Mouse (Mus musculus) myocyte (in vitro differentiated cells): Measurements from ENCODE around the gene Slc41a2. TPM values are rescaled to one million over a fixed set of nuclear protein-coding genes. Genes with fewer than 3 reads are reported as not detected.
A peak's percentile ranks its signal among the peaks of the same experiment; 100 is the strongest.
"Not testable (repeated sequence)": the region's sequence is repeated elsewhere in the genome, so short reads cannot be mapped to it uniquely, and the experiment has no call there.

Experiments
- H3K27me3 ChIP-seq: one replicate; pipeline ENCODE4 v1.6.1; 2011; ENCODE audit not compliant: control insufficient read depth, insufficient read depth, insufficient read length
- H3K36me3 ChIP-seq: one replicate; pipeline ENCODE4 v1.6.1; 2011; ENCODE audit not compliant: control insufficient read depth, insufficient read depth
- H3K4me2 ChIP-seq: one replicate; pipeline ENCODE4 v1.6.1; 2011; ENCODE audit warnings: low read depth, control low read depth
- H3K4me3 ChIP-seq: one replicate; pipeline ENCODE4 v1.5.1; 2011; ENCODE audit warnings: mild to moderate bottlenecking, control low read depth, moderate library complexity
- H3K79me2 ChIP-seq: one replicate; pipeline ENCODE4 v1.6.1; 2011; ENCODE audit not compliant: control insufficient read depth, insufficient read depth
- H3ac ChIP-seq: one replicate; pipeline ENCODE4 v1.6.1; 2011; ENCODE audit not compliant: control insufficient read depth, insufficient read length
- CEBPB ChIP-seq: IDR thresholded peaks from 2 replicates; pipeline ENCODE4 v1.6.1; 2011; ENCODE audit warnings: mild to moderate bottlenecking, moderate library complexity; ENCODE audit not compliant: poor library complexity, insufficient read depth, severe bottlenecking
- E2F4 ChIP-seq: IDR thresholded peaks from one replicate; pipeline ENCODE4 v1.6.1; 2011; ENCODE audit warnings: mild to moderate bottlenecking, control low read depth, moderate library complexity; ENCODE audit not compliant: insufficient read depth
- MAX ChIP-seq: IDR thresholded peaks from one replicate; pipeline ENCODE4 v1.6.1; 2011; ENCODE audit warnings: low read depth, mild to moderate bottlenecking, control low read depth
- MYOD1 ChIP-seq, 3 experiments: IDR thresholded peaks; one replicate each; pipeline ENCODE4 v1.6.1; 2011; ENCODE audit warnings: control low read depth in 2 of 3, low read depth in 2 of 3, mild to moderate bottlenecking in 2 of 3, moderate library complexity in 1 of 3; ENCODE audit not compliant: insufficient read length in 2 of 3, control insufficient read depth in 1 of 3
- MYOG ChIP-seq, 3 experiments: IDR thresholded peaks; one replicate each; pipeline ENCODE4 v1.6.1; 2011; ENCODE audit warnings: control low read depth in 2 of 3, low read depth in 2 of 3, mild to moderate bottlenecking in 2 of 3; ENCODE audit not compliant: insufficient read length in 2 of 3, control insufficient read depth in 1 of 3, insufficient read depth in 1 of 3
- POLR2A ChIP-seq: IDR thresholded peaks from one replicate; pipeline ENCODE4 v1.6.1; 2011; ENCODE audit warnings: low read depth, mild to moderate bottlenecking, control low read depth, moderate library complexity; ENCODE audit not compliant: insufficient read length
- POLR2AphosphoS2 ChIP-seq: IDR thresholded peaks from one replicate; pipeline ENCODE4 v1.6.1; 2011; ENCODE audit warnings: low read depth, control low read depth; ENCODE audit not compliant: insufficient read length
- REST ChIP-seq: IDR thresholded peaks from one replicate; pipeline ENCODE4 v1.6.1; 2011; ENCODE audit warnings: mild to moderate bottlenecking, control low read depth, moderate library complexity; ENCODE audit not compliant: insufficient read depth, insufficient read length
- SRF ChIP-seq: IDR thresholded peaks from one replicate; pipeline ENCODE4 v1.6.1; 2011; ENCODE audit warnings: low read depth; ENCODE audit not compliant: control insufficient read depth, insufficient read length
- TCF12 ChIP-seq: IDR thresholded peaks from one replicate; pipeline ENCODE4 v1.6.1; 2011; ENCODE audit warnings: mild to moderate bottlenecking, control low read depth; ENCODE audit not compliant: poor library complexity, insufficient read depth, severe bottlenecking
- TCF3 ChIP-seq: IDR thresholded peaks from one replicate; pipeline ENCODE4 v1.6.1; 2011; ENCODE audit warnings: low read depth, control low read depth; ENCODE audit not compliant: insufficient read length
- USF1 ChIP-seq: IDR thresholded peaks from one replicate; pipeline ENCODE4 v1.6.1; 2011; ENCODE audit warnings: low read depth, mild to moderate bottlenecking, control low read depth, moderate library complexity
- polyA plus RNA-seq: library from polyadenylated mRNA; unstranded; fragments of >200 nt; fragmentation: generic; extraction: Trizol; gene quantifications from one replicate; pipeline ENCODE4 v1.2.1, GENCODE M21; 2012; ENCODE audit warnings: missing spikeins

Gene Slc41a2
- polyA plus RNA-seq, 1 experiment = 5.3 TPM

GRCm38 (mm10) chr10:83359956-83360355 lies 22.3 kb upstream of the Slc41a2 start, which contains the start of gene D10Wsu102e:
Gene D10Wsu102e, plus strand, starts transcription at chr10:83360221.
- peak; percentile 41 for TF ChIP-seq E2F4
- peak in 1 of 3 experiments; percentile 21 for TF ChIP-seq MYOD1 (IDR thresholded peaks at IDR 0.05; ENCODE audit: control insufficient read depth in 1 of 3, insufficient read length in 2 of 3, low read depth in 2 of 3)
- peak; percentile 77 for TF ChIP-seq POLR2A
- peak; percentile 18 for TF ChIP-seq MAX
- no peak for TF ChIP-seq REST
- no peak for TF ChIP-seq TCF12
- peak; percentile 80 for TF ChIP-seq POLR2AphosphoS2
- no peaks in the 10 kb centered on the region for H3K27me3 ChIP-seq
- peaks cover 20% of the 10 kb centered on the region for H3K36me3 ChIP-seq
- H3ac ChIP-seq = peak within 1 kb of the TSS; percentile 61
- H3K79me2 ChIP-seq = peaks cover 22% of the 10 kb centered on the region
- H3K4me3 ChIP-seq = peak within 1 kb of the TSS; percentile 81
- H3K4me2 ChIP-seq = peak within 1 kb of the TSS; percentile 88

DNA sequence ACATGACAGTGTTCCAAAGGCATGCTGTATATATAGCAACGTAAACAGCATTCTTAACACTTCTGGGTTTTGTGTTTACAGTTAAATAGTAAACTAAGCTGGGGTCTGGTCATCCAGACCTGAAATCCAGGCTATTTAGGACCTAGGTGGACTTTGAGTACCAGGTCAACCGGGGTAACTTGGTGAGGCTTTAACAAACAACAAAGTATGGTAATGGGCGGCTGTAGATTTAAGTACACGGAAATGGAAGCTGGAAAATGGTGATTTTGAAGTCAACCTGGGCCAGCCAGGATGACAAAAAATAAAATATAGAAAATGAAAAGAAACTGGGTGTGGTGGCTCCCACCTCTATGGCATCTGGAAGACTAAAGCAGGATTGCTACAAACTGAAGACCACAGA lies 21.8 kb upstream of the Slc41a2 start:
- TF ChIP-seq MYOG (IDR thresholded peaks at IDR 0.05; ENCODE audit: control insufficient read depth in 1 of 3, insufficient read depth in 1 of 3, insufficient read length in 2 of 3, low read depth in 2 of 3) (no peak), TCF12 (no peak), MYOD1 (IDR thresholded peaks at IDR 0.05; ENCODE audit: control insufficient read depth in 1 of 3, insufficient read length in 2 of 3, low read depth in 2 of 3) (no peak), POLR2AphosphoS2 (no peak), TCF3 (no peak), POLR2A (no peak), USF1 (no peak), CEBPB (no peak), MAX (no peak)
- no peaks in the 10 kb centered on the region for H3K27me3 ChIP-seq
- peak overlapping the region; percentile 61 for H3ac ChIP-seq
- peak overlapping the region; percentile 81 for H3K4me3 ChIP-seq
- H3K79me2 ChIP-seq = peaks cover 22% of the 10 kb centered on the region
- H3K4me2 ChIP-seq = peak overlapping the region; percentile 88
- peaks cover 17% of the 10 kb centered on the region for H3K36me3 ChIP-seq

- Histone ChIP-seq H3ac (no peak overlapping the region), H3K36me3 (no peaks in the 10 kb centered on the region), H3K79me2 (peaks cover 11% of the 10 kb centered on the region), H3K27me3 (no peaks in the 10 kb centered on the region), H3K4me3 (no peak overlapping the region), H3K4me2 (no peak overlapping the region)
- TF ChIP-seq MYOD1 (IDR thresholded peaks at IDR 0.05; ENCODE audit: control insufficient read depth in 1 of 3, insufficient read length in 2 of 3, low read depth in 2 of 3) = no peak
- no peak for TF ChIP-seq SRF
These were observed 18.7 kb upstream of the Slc41a2 start for GRCm38 (mm10) chr10:83356416-83356815.

DNA sequence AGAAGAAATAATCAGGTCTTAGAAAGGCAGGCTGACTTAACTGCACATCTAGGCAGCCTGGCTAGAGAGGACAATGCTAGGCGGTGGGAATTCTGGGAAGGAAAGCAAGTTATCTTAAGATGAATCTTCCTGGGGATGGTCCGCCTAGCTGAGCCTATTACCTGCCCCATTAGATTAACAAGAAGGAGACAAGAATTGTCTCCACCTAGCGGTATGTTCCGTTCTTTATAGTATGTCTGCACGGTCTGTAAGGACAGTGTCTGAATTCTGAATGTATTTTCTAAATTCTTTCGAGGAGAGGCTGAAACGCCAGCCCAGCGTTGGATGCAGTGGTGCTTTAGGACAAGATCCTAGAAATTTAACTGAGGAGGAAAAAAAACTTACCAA lies 16.6 kb upstream of the Slc41a2 start:
- no peak for TF ChIP-seq CEBPB
- no peak for TF ChIP-seq MAX
- no peak for TF ChIP-seq TCF3
- no peak for TF ChIP-seq USF1
- no peak for TF ChIP-seq REST
- TF ChIP-seq MYOG (IDR thresholded peaks at IDR 0.05; ENCODE audit: control insufficient read depth in 1 of 3, insufficient read depth in 1 of 3, insufficient read length in 2 of 3, low read depth in 2 of 3) = no peak
- no peak for TF ChIP-seq MYOD1 (IDR thresholded peaks at IDR 0.05; ENCODE audit: control insufficient read depth in 1 of 3, insufficient read length in 2 of 3, low read depth in 2 of 3)
- no peak for TF ChIP-seq POLR2A
- TF ChIP-seq SRF = no peak
- no peak for TF ChIP-seq TCF12
- TF ChIP-seq POLR2AphosphoS2 = no peak
- TF ChIP-seq E2F4 = no peak
- no peak overlapping the region for H3K4me3 ChIP-seq
- peak overlapping the region; percentile 55 for H3K4me2 ChIP-seq
- no peaks in the 10 kb centered on the region for H3K36me3 ChIP-seq
- H3K79me2 ChIP-seq = no peaks in the 10 kb centered on the region
- no peaks in the 10 kb centered on the region for H3K27me3 ChIP-seq
- H3ac ChIP-seq = no peak overlapping the region

DNA sequence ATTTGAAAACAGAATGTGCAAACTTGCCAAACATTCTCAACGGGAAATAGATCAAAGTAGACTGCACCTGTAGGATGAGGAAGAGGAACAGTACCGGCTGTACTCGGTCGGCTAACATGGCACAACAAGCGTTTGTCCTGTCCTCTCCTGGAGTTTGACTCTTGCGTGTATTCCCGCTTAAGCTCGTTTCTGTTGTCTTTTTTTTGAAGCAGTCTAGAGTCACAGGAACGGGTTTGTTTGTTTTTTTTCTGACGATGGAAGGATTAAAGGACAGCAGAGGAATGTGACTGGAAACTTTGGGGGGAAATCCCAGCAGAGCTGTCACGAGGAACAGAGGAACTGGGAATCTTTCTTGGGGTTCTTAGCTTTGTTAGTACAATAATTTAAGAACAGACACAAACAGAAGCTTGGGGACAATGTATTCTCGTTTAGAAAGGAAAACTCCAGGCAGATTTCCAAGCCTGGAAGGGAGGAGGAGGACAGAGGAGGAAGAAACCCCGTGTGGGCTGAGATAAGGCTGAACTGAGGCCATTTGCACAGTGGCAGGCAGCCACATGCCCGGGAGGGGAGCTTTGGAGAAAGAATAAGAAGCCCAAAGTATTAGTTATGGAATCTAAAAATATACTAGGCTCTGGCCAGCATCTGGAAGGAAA lies 16.1 kb upstream of the Slc41a2 start:
- H3K79me2 ChIP-seq = no peaks in the 10 kb centered on the region
- peak overlapping the region; percentile 55 for H3K4me2 ChIP-seq
- no peak for TF ChIP-seq SRF
- TF ChIP-seq REST = no peak
- no peak for TF ChIP-seq USF1
- no peak for TF ChIP-seq MYOG (IDR thresholded peaks at IDR 0.05; ENCODE audit: control insufficient read depth in 1 of 3, insufficient read depth in 1 of 3, insufficient read length in 2 of 3, low read depth in 2 of 3)
- no peak for TF ChIP-seq POLR2AphosphoS2
- TF ChIP-seq E2F4 = no peak
- no peak for TF ChIP-seq CEBPB
- no peak for TF ChIP-seq TCF3
- no peak for TF ChIP-seq POLR2A
- no peak for TF ChIP-seq MAX
- TF ChIP-seq TCF12 = no peak
- no peak for TF ChIP-seq MYOD1 (IDR thresholded peaks at IDR 0.05; ENCODE audit: control insufficient read depth in 1 of 3, insufficient read length in 2 of 3, low read depth in 2 of 3)
- no peaks in the 10 kb centered on the region for H3K27me3 ChIP-seq
- no peaks in the 10 kb centered on the region for H3K36me3 ChIP-seq
- H3ac ChIP-seq = no peak overlapping the region
- H3K4me3 ChIP-seq = no peak overlapping the region

DNA sequence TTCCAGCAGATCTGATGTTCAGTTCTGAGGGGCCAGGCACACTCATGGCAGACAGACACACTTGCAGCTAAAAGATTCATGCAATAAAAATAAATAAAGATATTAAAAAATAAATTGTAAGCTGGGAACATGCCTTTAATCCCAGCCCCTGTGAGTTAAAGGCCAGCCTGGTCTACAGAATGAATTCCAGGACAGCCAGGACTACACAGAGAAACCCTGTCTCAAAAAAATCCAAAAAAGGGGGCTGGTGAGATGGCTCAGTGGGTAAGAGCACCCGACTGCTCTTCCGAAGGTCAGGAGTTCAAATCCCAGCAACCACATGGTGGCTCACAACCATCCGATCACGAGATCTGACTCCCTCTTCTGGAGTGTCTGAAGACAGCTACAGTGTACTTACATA lies 14.1 kb upstream of the Slc41a2 start:
- not testable (repeated sequence) for H3K4me2 ChIP-seq, H3ac ChIP-seq, H3K27me3 ChIP-seq, H3K79me2 ChIP-seq, H3K36me3 ChIP-seq, H3K4me3 ChIP-seq
